Mouse (Mus musculus) thymus, adult 2 months (tissue): ENCODE measurements at regions not wholly inside any gene's neighbourhood (a gene's known extent, or its start where the extent isn't known, plus 50 kb on each side); places are given as distances from the start of the nearest gene placed in this dataset.

ENCODE experiments used
- DNase-seq: peaks from one replicate; pipeline ENCODE4 v3.0.0; 2021
- H3K27ac ChIP-seq: fragments of 200-500 bp; 2 replicates; pipeline ENCODE4 v1.5.1; 2012; ENCODE audit warnings: low read length, control low read depth; ENCODE audit not compliant: control insufficient read depth, insufficient read depth
- H3K27me3 ChIP-seq: fragments of 200-500 bp; 2 replicates; pipeline ENCODE4 v1.6.1; 2012; ENCODE audit warnings: mild to moderate bottlenecking, low read length, moderate library complexity, mixed read lengths; ENCODE audit not compliant: control insufficient read depth, insufficient read depth
- H3K36me3 ChIP-seq: fragments of 200-500 bp; 2 replicates; pipeline ENCODE4 v1.6.1; 2012; ENCODE audit warnings: mild to moderate bottlenecking, low read length, moderate library complexity; ENCODE audit not compliant: control insufficient read depth, insufficient read depth
- H3K4me1 ChIP-seq: fragments of 200-500 bp; replicated peaks from 2 replicates; pipeline ENCODE4 v1.6.1; 2012; ENCODE audit warnings: low read length; ENCODE audit not compliant: control insufficient read depth, insufficient read depth
- H3K4me3 ChIP-seq: fragments of 200-500 bp; 2 replicates; pipeline ENCODE4 v1.5.1; 2012; ENCODE audit warnings: mild to moderate bottlenecking, low read length, control low read depth, moderate library complexity; ENCODE audit not compliant: control insufficient read depth, insufficient read depth
- CTCF ChIP-seq: fragments of 200-500 bp; IDR thresholded peaks from 2 replicates; pipeline ENCODE4 v1.5.1; 2012; ENCODE audit warnings: mild to moderate bottlenecking, control low read depth, low read length, moderate library complexity, borderline replicate concordance; ENCODE audit not compliant: control insufficient read depth, poor library complexity, insufficient read depth; ENCODE audit errors: extremely low read depth
- POLR2A ChIP-seq: fragments of 200-500 bp; IDR thresholded peaks from 2 replicates; pipeline ENCODE4 v1.6.1; 2012; ENCODE audit warnings: mild to moderate bottlenecking, low read length, control low read depth, moderate library complexity; ENCODE audit not compliant: control insufficient read depth, poor library complexity, insufficient read depth; ENCODE audit errors: extremely low read depth
- WGBS: fragments of 180-500 bp; shearing (Covaris S2); methylation state at CpG from one replicate; pipeline ENCODE4 v1.1.7; 2018; 5-methylcytosine and 5-hydroxymethylcytosine counted together

- DNase-seq, result no peak
- Histone ChIP-seq H3K4me1 (no peaks in the 10 kb centered on the region), H3K27me3 (no peaks in the 10 kb centered on the region), H3K36me3 (no peaks in the 10 kb centered on the region), H3K4me3 (no peak overlapping the region), H3K27ac (no peak overlapping the region)
- TF ChIP-seq POLR2A, result no peak
- TF ChIP-seq CTCF, result no peak
- WGBS, result 96% methylated on average over 9 of the region's 9 CpGs
These were observed 210.7 kb downstream of the Dusp6 start for GRCm38 (mm10) chr10:99473758-99474157.

GRCm38 (mm10) chr10:99474546-99474945 lies 211.5 kb downstream of the Dusp6 start:
- 96% methylated on average over 8 of the region's 8 CpGs for WGBS
- DNase-seq, result no peak
- Histone ChIP-seq H3K4me3 (no peak overlapping the region), H3K4me1 (no peaks in the 10 kb centered on the region), H3K36me3 (no peaks in the 10 kb centered on the region), H3K27ac (no peak overlapping the region), H3K27me3 (no peaks in the 10 kb centered on the region)
- TF ChIP-seq CTCF, result no peak
- no peak for TF ChIP-seq POLR2A

GRCm38 (mm10) chr10:99476214-99476613 lies 213.2 kb downstream of the Dusp6 start:
- no peaks in the 10 kb centered on the region for H3K4me1 ChIP-seq
- no peak overlapping the region for H3K4me3 ChIP-seq
- no peaks in the 10 kb centered on the region for H3K27me3 ChIP-seq
- WGBS, result 96% methylated on average over 7 of the region's 7 CpGs
- TF ChIP-seq POLR2A (no peak), CTCF (no peak)
- H3K36me3 ChIP-seq, result no peaks in the 10 kb centered on the region
- no peak overlapping the region for H3K27ac ChIP-seq
- no peak for DNase-seq

- no peak overlapping the region for H3K4me3 ChIP-seq
- no peaks in the 10 kb centered on the region for H3K4me1 ChIP-seq
- WGBS, result 93% methylated on average over 7 of the region's 7 CpGs
- no peak overlapping the region for H3K27ac ChIP-seq
- DNase-seq, result no peak
- H3K27me3 ChIP-seq, result no peaks in the 10 kb centered on the region
- TF ChIP-seq POLR2A (no peak), CTCF (no peak)
- H3K36me3 ChIP-seq, result no peaks in the 10 kb centered on the region
These were observed 213.7 kb downstream of the Dusp6 start for GRCm38 (mm10) chr10:99476776-99477175.

GRCm38 (mm10) chr10:99480573-99480972 lies 217.5 kb downstream of the Dusp6 start:
- Histone ChIP-seq H3K4me1 (no peaks in the 10 kb centered on the region), H3K36me3 (no peaks in the 10 kb centered on the region), H3K4me3 (no peak overlapping the region), H3K27me3 (no peaks in the 10 kb centered on the region), H3K27ac (no peak overlapping the region)
- DNase-seq, result no peak
- no peak for TF ChIP-seq POLR2A
- no peak for TF ChIP-seq CTCF
- 96% methylated on average over 4 of the region's 4 CpGs for WGBS

GRCm38 (mm10) chr10:99482009-99482408 lies 219.0 kb downstream of the Dusp6 start:
- no peak for DNase-seq
- 96% methylated on average over 3 of the region's 3 CpGs for WGBS
- Histone ChIP-seq H3K4me1 (no peaks in the 10 kb centered on the region), H3K27ac (no peak overlapping the region), H3K27me3 (no peaks in the 10 kb centered on the region), H3K36me3 (no peaks in the 10 kb centered on the region), H3K4me3 (no peak overlapping the region)
- TF ChIP-seq CTCF, result no peak
- no peak for TF ChIP-seq POLR2A
